Mouse (Mus musculus): ENCODE measurements at regions not wholly inside any gene's neighbourhood (a gene's known extent, or its start where the extent isn't known, plus 50 kb on each side); places are given as distances from the start of the nearest gene placed in this dataset.

DNA sequence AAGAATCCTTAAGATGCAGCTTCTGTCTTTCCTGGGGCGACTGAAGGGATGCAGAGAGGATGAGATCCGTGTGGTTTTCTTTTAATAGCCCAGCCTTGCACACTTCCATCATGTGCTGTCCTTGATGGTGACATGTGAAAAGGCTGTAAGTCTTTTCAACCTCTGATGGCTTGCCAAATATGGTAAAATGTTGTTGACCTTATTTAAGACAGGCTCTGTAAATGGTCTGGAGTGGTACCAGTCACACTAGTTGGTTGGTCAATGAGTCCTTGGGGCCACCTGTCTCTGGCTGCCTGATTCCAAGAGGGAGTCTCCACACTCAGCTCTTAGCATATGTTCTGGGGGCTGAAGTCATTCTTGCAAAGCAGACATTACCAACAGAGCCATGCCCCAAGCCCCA is 547.7 kb downstream of the Bnc2 start:
- TF ChIP-seq CTCF (IDR thresholded peaks at IDR 0.05; ENCODE audit: low read depth, low read length) (no peak), POLR2A (IDR thresholded peaks at IDR 0.05; ENCODE audit: extremely low read depth, insufficient read depth, low read length) (no peak)

Data from liver, adult 2 months (tissue).